Mouse (Mus musculus): ENCODE results near the gene BC034090. TPM values are rescaled to one million over a fixed set of nuclear protein-coding genes. Genes with fewer than 3 reads are reported as not detected.
A peak's percentile ranks its signal among the peaks of the same experiment; 100 is the strongest.

BC034090 gene
- polyA plus RNA-seq, 1 experiment, result 9.9 TPM

DNA sequence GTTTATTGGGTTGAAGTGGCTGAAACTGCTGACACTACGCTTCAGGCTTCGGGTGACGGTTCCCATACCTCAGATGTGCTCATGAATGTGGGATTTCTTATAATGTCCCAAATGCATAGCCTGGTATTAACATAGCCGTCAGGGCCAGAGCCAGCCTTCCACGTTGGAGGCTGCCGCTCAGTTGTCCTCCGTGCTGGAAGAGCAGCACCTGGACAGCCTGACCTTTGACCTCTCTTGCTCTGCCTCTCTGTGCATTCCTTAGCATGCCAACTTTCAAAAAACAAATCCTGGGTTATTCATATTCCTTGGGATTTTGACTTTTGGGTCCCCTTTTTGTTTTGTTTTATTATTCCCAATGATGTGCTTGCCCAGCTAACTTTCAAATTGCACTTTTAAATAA is 41.1 kb downstream of the BC034090 start:
- Histone ChIP-seq H3K4me3 (replicated peaks; ENCODE audit: extremely low read depth, low read depth, low read length) (no peak overlapping the region), H3K4me1 (ENCODE audit: control insufficient read depth, insufficient read depth, low read length) (no peaks in the 10 kb centered on the region)
- TF ChIP-seq POLR2A (IDR thresholded peaks at IDR 0.05; ENCODE audit: borderline replicate concordance, extremely low read depth, low read depth, low read length) (no peak), CTCF (IDR thresholded peaks at IDR 0.05; ENCODE audit: insufficient read depth, low read length) (no peak)
- WGBS, result 88% methylated on average over 7 of the region's 7 CpGs
- no peak for DNase-seq

DNA sequence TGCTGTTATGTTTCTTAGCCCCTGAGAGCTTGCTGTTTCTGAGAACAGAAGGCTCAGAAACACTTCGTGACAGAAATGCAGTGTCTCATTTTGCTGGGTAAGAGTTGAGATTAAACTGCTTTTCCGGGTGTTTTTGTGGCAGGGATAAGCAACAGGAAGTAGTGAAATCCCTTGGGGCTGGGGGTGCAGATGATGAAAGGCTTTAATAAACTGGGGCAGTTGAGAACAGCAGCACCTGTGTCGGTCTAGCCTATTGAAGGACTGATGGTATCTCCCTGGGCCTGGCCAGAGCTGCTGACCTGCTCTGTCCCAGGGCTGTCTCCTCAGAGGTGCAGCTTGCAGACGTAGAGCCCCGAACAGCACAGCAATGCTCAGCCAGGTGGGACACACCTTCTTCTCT is 41.8 kb downstream of the BC034090 start:
- no peak for DNase-seq
- no peaks in the 10 kb centered on the region for H3K4me1 ChIP-seq (ENCODE audit: control insufficient read depth, insufficient read depth, low read length)
- WGBS, result 82% methylated on average over 5 of the region's 5 CpGs
- no peak overlapping the region for H3K4me3 ChIP-seq (replicated peaks; ENCODE audit: extremely low read depth, low read depth, low read length)
- TF ChIP-seq CTCF (IDR thresholded peaks at IDR 0.05; ENCODE audit: insufficient read depth, low read length) (no peak), POLR2A (IDR thresholded peaks at IDR 0.05; ENCODE audit: borderline replicate concordance, extremely low read depth, low read depth, low read length) (no peak)

DNA sequence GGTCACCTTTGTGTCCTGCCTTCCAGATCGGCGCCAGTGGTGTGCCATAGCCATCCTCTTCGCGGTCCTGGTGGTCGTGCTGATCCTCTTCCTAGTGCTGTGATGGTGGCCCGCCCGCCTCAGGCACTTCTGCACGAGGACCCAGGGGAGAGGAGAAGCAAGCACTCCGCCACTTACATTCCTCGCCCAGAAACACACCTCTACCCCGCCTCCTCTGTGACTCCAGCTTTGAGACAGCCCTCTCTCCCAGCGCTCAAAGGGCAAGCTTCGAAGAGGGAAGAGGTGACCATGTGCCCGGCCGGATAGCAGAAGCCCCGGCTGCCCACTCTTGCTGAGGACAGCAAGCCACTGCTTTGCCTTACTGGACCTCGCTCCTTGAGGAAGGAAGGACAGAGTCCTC is 42.3 kb downstream of the BC034090 start:
- 71% methylated on average over 17 of the region's 17 CpGs for WGBS
- Histone ChIP-seq H3K4me1 (ENCODE audit: control insufficient read depth, insufficient read depth, low read length) (no peaks in the 10 kb centered on the region), H3K4me3 (replicated peaks; ENCODE audit: extremely low read depth, low read depth, low read length) (no peak overlapping the region)
- TF ChIP-seq POLR2A (IDR thresholded peaks at IDR 0.05; ENCODE audit: borderline replicate concordance, extremely low read depth, low read depth, low read length), result no peak
- no peak for TF ChIP-seq CTCF (IDR thresholded peaks at IDR 0.05; ENCODE audit: insufficient read depth, low read length)
- DNase-seq, result peak; percentile 27

DNA sequence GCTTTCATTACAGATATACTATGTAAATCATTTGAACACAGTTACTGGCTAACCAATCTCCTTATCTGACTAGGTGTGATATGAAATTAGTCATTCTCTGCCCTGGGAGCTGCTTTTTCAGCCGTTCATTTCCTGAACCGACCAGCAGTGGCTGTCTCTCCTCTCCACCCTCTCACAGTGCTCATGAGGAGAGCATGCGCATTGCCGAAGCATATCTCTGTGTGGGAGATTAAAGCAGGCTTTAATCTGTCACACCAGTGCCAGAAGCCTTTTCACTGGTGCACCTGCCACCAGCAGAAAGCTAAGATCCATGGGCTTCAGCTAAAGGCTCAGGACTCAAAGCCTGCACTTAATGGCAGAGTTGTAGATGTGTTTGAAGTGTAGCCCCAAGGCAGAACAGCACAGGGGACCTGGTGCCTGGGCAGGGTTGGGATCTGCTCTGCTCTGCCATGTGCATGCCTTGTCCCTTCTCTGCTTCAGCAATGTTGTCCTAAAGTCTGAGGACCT is 42.8 kb downstream of the BC034090 start:
- WGBS, result 50% methylated on average over 4 of the region's 4 CpGs
- H3K4me1 ChIP-seq (ENCODE audit: control insufficient read depth, insufficient read depth, low read length), result no peaks in the 10 kb centered on the region
- TF ChIP-seq CTCF (IDR thresholded peaks at IDR 0.05; ENCODE audit: insufficient read depth, low read length) (no peak), POLR2A (IDR thresholded peaks at IDR 0.05; ENCODE audit: borderline replicate concordance, extremely low read depth, low read depth, low read length) (no peak)
- DNase-seq, result no peak
- H3K4me3 ChIP-seq (replicated peaks; ENCODE audit: extremely low read depth, low read depth, low read length), result no peak overlapping the region

DNA sequence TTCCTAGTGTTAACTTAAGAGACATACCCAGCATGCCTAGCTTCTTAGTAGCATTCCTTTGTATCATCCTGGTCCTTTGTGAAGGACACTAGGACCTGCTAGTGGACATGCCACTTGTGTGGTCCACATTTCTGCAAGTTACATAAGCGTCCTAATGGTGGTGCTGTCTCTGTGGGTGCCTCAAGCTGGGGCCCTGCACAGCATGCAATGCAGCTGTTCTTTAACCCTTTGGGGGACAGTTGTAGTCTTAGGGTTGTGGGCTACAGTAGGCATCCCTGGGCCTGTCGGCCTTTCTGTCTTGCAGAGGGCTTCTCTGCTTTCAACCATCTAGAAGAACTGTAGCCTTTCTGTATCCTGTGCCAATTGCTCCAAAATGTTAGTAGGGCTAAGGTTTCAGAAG is 43.3 kb downstream of the BC034090 start:
- no peak for TF ChIP-seq CTCF (IDR thresholded peaks at IDR 0.05; ENCODE audit: insufficient read depth, low read length)
- TF ChIP-seq POLR2A (IDR thresholded peaks at IDR 0.05; ENCODE audit: borderline replicate concordance, extremely low read depth, low read depth, low read length), result no peak
- no peak for DNase-seq
- H3K4me3 ChIP-seq (replicated peaks; ENCODE audit: extremely low read depth, low read depth, low read length), result no peak overlapping the region
- no peaks in the 10 kb centered on the region for H3K4me1 ChIP-seq (ENCODE audit: control insufficient read depth, insufficient read depth, low read length)
- WGBS, result 70% methylated on average over 2 of the region's 2 CpGs

DNA sequence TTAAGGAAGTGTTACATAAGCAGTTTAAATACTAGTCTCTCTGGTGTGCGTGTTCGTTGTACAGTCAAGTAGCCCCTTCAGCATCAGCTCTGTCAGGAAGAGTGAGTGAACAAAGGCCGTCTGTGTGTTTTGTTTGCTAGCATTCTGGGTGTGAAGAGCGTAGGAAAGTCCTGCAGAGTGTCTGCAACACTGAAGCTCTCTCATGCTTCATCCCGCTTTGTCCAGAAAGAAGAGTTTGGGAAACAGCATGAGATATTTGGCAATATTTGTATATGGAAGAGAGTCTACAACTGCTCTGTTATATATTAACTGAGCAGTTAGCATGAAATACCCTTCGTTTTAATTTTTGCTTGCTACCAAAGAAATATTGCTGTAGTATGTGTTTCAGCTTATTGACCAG is 44.7 kb downstream of the BC034090 start:
- no peak overlapping the region for H3K4me3 ChIP-seq (replicated peaks; ENCODE audit: extremely low read depth, low read depth, low read length)
- TF ChIP-seq POLR2A (IDR thresholded peaks at IDR 0.05; ENCODE audit: borderline replicate concordance, extremely low read depth, low read depth, low read length) (no peak), CTCF (IDR thresholded peaks at IDR 0.05; ENCODE audit: insufficient read depth, low read length) (no peak)
- no peak for DNase-seq
- H3K4me1 ChIP-seq (ENCODE audit: control insufficient read depth, insufficient read depth, low read length), result no peaks in the 10 kb centered on the region
- 64% methylated on average over 6 of the region's 6 CpGs for WGBS

DNA sequence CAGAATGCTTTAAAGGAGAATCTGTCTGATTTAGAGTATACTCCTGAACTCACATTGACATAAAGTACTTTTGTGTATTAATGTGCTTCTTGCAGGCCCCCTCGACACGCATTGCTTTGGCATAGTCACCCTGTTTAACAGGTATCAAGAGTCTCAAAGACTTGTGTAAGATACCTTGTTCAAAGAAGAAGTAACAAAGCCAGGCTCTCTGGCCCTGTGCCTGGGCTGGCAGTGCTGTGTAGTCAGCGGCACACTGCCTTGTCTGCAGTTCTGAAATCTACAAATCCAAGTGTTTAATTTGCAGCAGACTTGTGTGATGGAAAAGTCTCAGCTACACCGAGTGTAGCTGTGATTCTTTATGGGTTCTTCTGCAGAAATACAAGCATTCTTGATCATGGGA is 47.6 kb downstream of the BC034090 start:
- 58% methylated on average over 4 of the region's 4 CpGs for WGBS
- DNase-seq, result no peak
- TF ChIP-seq CTCF (IDR thresholded peaks at IDR 0.05; ENCODE audit: insufficient read depth, low read length), result no peak
- TF ChIP-seq POLR2A (IDR thresholded peaks at IDR 0.05; ENCODE audit: borderline replicate concordance, extremely low read depth, low read depth, low read length), result no peak
- Histone ChIP-seq H3K4me1 (ENCODE audit: control insufficient read depth, insufficient read depth, low read length) (no peaks in the 10 kb centered on the region), H3K4me3 (replicated peaks; ENCODE audit: extremely low read depth, low read depth, low read length) (no peak overlapping the region)

DNA sequence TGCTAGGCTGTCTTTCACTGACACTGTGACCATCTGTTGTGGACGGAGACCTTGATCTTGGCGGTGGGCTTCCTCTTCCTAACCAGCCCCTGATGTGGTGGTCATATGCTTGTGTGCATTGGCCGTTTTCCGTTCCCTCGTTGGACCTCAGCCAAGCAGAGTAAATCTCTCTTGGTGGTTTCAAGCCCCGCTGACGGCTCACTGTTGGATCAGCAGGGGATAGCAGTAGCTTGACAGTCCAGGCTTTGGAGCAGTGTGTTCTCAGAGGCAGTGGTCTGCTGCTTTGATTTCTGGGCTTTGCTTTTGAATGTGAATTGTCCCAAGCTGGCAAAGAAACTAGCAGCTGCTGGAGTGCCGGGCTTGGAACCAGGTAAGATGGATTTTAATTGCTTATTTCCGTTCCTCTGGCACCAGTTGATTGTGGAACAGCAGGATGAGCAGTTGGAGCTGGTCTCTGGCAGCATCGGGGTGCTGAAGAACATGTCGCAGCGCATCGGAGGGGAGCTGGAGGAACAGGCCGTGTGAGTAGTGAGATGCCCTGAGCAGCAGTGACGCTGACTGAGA is 51.4 kb downstream of the BC034090 start:
- 64% methylated on average over 15 of the region's 15 CpGs for WGBS
- DNase-seq, result no peak
- TF ChIP-seq CTCF (IDR thresholded peaks at IDR 0.05; ENCODE audit: insufficient read depth, low read length), result no peak
- no peak for TF ChIP-seq POLR2A (IDR thresholded peaks at IDR 0.05; ENCODE audit: borderline replicate concordance, extremely low read depth, low read depth, low read length)
- no peak overlapping the region for H3K4me3 ChIP-seq (replicated peaks; ENCODE audit: extremely low read depth, low read depth, low read length)
- H3K4me1 ChIP-seq (ENCODE audit: control insufficient read depth, insufficient read depth, low read length), result no peaks in the 10 kb centered on the region

DNA sequence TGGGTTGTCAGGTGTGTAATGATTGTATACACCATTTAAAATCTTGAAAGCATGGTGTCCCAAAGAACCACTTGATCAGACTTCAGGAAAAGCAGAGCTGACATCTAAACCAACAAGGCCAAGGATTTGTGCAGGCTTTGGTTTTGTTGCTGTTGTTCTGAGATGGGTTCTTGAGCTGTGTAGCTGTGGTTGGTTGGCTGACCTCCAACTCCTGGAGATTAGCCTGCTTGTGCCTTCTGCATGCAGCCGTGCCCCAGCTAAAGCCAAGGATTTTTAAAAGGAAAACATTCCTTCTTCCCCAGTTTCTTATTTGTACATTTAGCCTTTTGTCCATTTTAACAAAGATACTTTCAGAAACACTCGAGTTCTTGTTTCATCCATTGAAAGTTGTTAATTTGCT is 52.6 kb downstream of the BC034090 start:
- no peak for TF ChIP-seq POLR2A (IDR thresholded peaks at IDR 0.05; ENCODE audit: borderline replicate concordance, extremely low read depth, low read depth, low read length)
- TF ChIP-seq CTCF (IDR thresholded peaks at IDR 0.05; ENCODE audit: insufficient read depth, low read length), result no peak
- Histone ChIP-seq H3K4me3 (replicated peaks; ENCODE audit: extremely low read depth, low read depth, low read length) (no peak overlapping the region), H3K4me1 (ENCODE audit: control insufficient read depth, insufficient read depth, low read length) (no peaks in the 10 kb centered on the region)
- WGBS, result 61% methylated on average over 2 of the region's 2 CpGs
- DNase-seq, result no peak

DNA sequence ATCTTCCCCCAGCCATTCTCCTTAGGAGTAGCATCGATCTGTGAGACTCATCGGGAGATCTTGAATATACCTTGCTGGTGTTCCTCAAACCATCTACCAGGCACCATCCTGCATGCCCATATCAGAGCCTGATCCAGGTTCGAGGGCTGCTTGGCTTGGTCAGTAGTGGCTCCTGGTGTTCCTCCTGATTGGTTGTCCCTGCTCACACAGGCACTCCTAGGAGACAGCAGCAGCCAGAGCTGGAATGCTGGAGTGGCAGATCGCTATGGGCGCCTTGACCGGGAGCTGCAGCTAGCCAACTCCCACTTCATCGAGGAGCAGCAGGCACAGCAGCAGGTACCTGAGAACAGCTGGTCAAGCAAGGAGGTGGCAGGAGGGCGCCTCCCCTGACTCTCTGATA is 53.0 kb downstream of the BC034090 start:
- TF ChIP-seq POLR2A (IDR thresholded peaks at IDR 0.05; ENCODE audit: borderline replicate concordance, extremely low read depth, low read depth, low read length) (no peak), CTCF (IDR thresholded peaks at IDR 0.05; ENCODE audit: insufficient read depth, low read length) (no peak)
- no peak for DNase-seq
- WGBS, result 84% methylated on average over 8 of the region's 8 CpGs

More for the DNA sequence above, 53.0 kb downstream of the BC034090 start:
- H3K4me3 ChIP-seq (replicated peaks; ENCODE audit: extremely low read depth, low read depth, low read length), result no peak overlapping the region
- H3K4me1 ChIP-seq (ENCODE audit: control insufficient read depth, insufficient read depth, low read length), result no peaks in the 10 kb centered on the region

Data from lung, adult 2 months (tissue).